9 mouse cellular contexts compared by ENCODE assay signal in genomic region chr3:88494836-88495628, GRCm38 (mm10). TPM values are rescaled to one million over a fixed set of nuclear protein-coding genes. Genes with fewer than 3 reads are reported as not detected.
DNase-seq lines count a peak whose midpoint lies in the region; ATAC-seq and TF ChIP-seq lines count a peak whose summit lies in the region.
"Had no signal": no experiment of that assay in that cellular context is flagged by ENCODE, and none has a peak within 500 bp of the region (broad histone marks: within the 10 kb centered on the region; RNA-seq: fewer than 3 reads in every experiment).

No protein-coding gene starts in this region.

- ATAC-seq in frontal cortex, adult (ENCODE audit: low TSS enrichment): 0 out of 2 replicates have a peak, but pooled peaks have one; percentile 11
- peak; percentile 37 for ATAC-seq in heart, postnatal 0 days (ENCODE audit: insufficient read depth, low read depth)

- H3K9ac ChIP-seq in heart, postnatal 0 days (replicated peaks; ENCODE audit: low read depth, low read length): peak overlapping the region; percentile 18; the same call in 1 of the 2 replicates

- peak overlapping the region; percentile 9; the same call in 1 of the 2 replicates for H3K4me2 ChIP-seq in heart, postnatal 0 days (ENCODE audit: low read depth, low read length)

- no peak for TF ChIP-seq EP300 in heart, postnatal 0 days (IDR thresholded peaks at IDR 0.05; ENCODE audit: low read depth)

- no peak overlapping the region for H3K4me3 ChIP-seq in cortical plate, adult 2 months (ENCODE audit: insufficient read depth, low read length)
- H3K4me3 ChIP-seq in heart, postnatal 0 days (ENCODE audit: low read depth, low read length): no peak overlapping the region
- no peak overlapping the region for H3K4me3 ChIP-seq in small intestine, adult 2 months (ENCODE audit: low read depth, low read length)

- DNase-seq in frontal cortex, adult 2 months (ENCODE audit: extremely low spot score in 1 of 2, low spot score in 1 of 2): no peak
- peak; percentile 36 for DNase-seq in CD4-positive helper T cell, adult 2 months (ENCODE audit: low read depth, low spot score)
- DNase-seq in heart, postnatal 0 days (ENCODE audit: low spot score): peak; percentile 82
- DNase-seq in liver: peak; percentile 69
- no peak for DNase-seq in thymus, postnatal 10 days (ENCODE audit: low spot score in 2 of 2)

- no peak for TF ChIP-seq CTCF in cortical plate, adult 2 months (IDR thresholded peaks at IDR 0.05; ENCODE audit: extremely low read depth, insufficient read depth, low read length)
- TF ChIP-seq CTCF in heart, postnatal 0 days (IDR thresholded peaks at IDR 0.05; ENCODE audit: low read depth): no peak
- TF ChIP-seq CTCF in small intestine, adult 2 months (IDR thresholded peaks at IDR 0.05; ENCODE audit: extremely low read depth, insufficient read length, insufficient replicate concordance, low read depth, low read length): no peak

- no peaks in the 10 kb centered on the region for H3K27me3 ChIP-seq in heart, postnatal 0 days (ENCODE audit: control insufficient read depth, insufficient read depth, low read length)
- no peaks in the 10 kb centered on the region for H3K27me3 ChIP-seq in small intestine, adult 2 months (ENCODE audit: control insufficient read depth, insufficient read depth, low read length)

- WGBS in heart, postnatal 0 days: 15% methylated on average over 9 of the region's 9 CpGs
- 20% methylated on average over 9 of the region's 9 CpGs for WGBS in small intestine, adult 2 months

- H3K9me3 ChIP-seq in heart, postnatal 0 days (replicated peaks; ENCODE audit: control insufficient read depth, low read length): no peaks in the 10 kb centered on the region

- 0 out of 2 replicates have a peak overlapping the region, but pooled peaks have one; percentile 7 for H3K27ac ChIP-seq in cortical plate, adult 2 months (ENCODE audit: insufficient read depth, low read length)
- H3K27ac ChIP-seq in heart, postnatal 0 days (ENCODE audit: low read depth): peak overlapping the region; percentile 94
- peak overlapping the region; percentile 82 for H3K27ac ChIP-seq in small intestine, adult 2 months (ENCODE audit: insufficient read depth, low read depth, low read length)

- peaks cover 7% of the 10 kb centered on the region for H3K36me3 ChIP-seq in heart, postnatal 0 days (replicated peaks; ENCODE audit: control insufficient read depth, insufficient read depth, low read length)
- H3K36me3 ChIP-seq in small intestine, adult 2 months (ENCODE audit: control insufficient read depth, insufficient read depth, low read length): peaks cover 6% of the 10 kb centered on the region; the same call in 1 of the 2 replicates

- H3K4me1 ChIP-seq in cortical plate, adult 2 months (ENCODE audit: control insufficient read depth, insufficient read depth, low read length): peaks cover 18% of the 10 kb centered on the region
- H3K4me1 ChIP-seq in heart, postnatal 0 days (ENCODE audit: control insufficient read depth, insufficient read depth): peaks cover 50% of the 10 kb centered on the region
- peaks cover 62% of the 10 kb centered on the region for H3K4me1 ChIP-seq in small intestine, adult 2 months (ENCODE audit: control insufficient read depth, insufficient read depth, insufficient read length, low read length)

- no peak for TF ChIP-seq POLR2A in cortical plate, adult 2 months (IDR thresholded peaks at IDR 0.05; ENCODE audit: extremely low read depth, insufficient read depth, low read length)
- no peak for TF ChIP-seq POLR2A in small intestine, adult 2 months (IDR thresholded peaks at IDR 0.05; ENCODE audit: low read depth, low read length)

RNA-seq across cellular contexts. Expression of gene Lmna, which starts 14.7 kb away (rescaled TPM):
- polyA plus RNA-seq in frontal cortex, adult 2 months (2012; rRNA removed): 52.5 and 53.9 TPM in 2 replicates
- polyA plus RNA-seq in cortical plate, adult 2 months (2012; rRNA removed): 64.7 and 70.6 TPM in 2 replicates
- 156 and 210 TPM in 2 replicates for total RNA-seq in heart, postnatal 0 days (2014; rRNA removed; ENCODE audit: low replicate concordance)
- polyA plus RNA-seq in heart, postnatal 0 days (2015; fragmentation: Nextera tagmentation; extraction: Ambion mirVana): 109 and 122 TPM in 2 replicates
- polyA plus RNA-seq in small intestine, adult 2 months (2012; rRNA removed): 209 and 353 TPM in 2 replicates

RNA-seq across cellular contexts. Expression of gene Sema4a, which starts 34.0 kb away (rescaled TPM):
- 66.2 and 70.8 TPM in 2 replicates for polyA plus RNA-seq in frontal cortex, adult 2 months (2012; rRNA removed)
- polyA plus RNA-seq in cortical plate, adult 2 months (2012; rRNA removed): 68.9 and 71.6 TPM in 2 replicates
- 2.0 and 2.1 TPM in 2 replicates for total RNA-seq in heart, postnatal 0 days (2014; rRNA removed; ENCODE audit: low replicate concordance)
- 0.93 and 1.0 TPM in 2 replicates for polyA plus RNA-seq in heart, postnatal 0 days (2015; fragmentation: Nextera tagmentation; extraction: Ambion mirVana)
- 137 and 321 TPM in 2 replicates for polyA plus RNA-seq in small intestine, adult 2 months (2012; rRNA removed)

RNA-seq across cellular contexts. Expression of gene Mex3a, which starts 37.2 kb away (rescaled TPM):
- polyA plus RNA-seq in frontal cortex, adult 2 months (2012; rRNA removed): 4.5 and 4.7 TPM in 2 replicates
- 1.5 TPM in 2 replicates for polyA plus RNA-seq in cortical plate, adult 2 months (2012; rRNA removed)
- total RNA-seq in heart, postnatal 0 days (2014; rRNA removed; ENCODE audit: low replicate concordance): 6.0 and 9.7 TPM in 2 replicates
- polyA plus RNA-seq in heart, postnatal 0 days (2015; fragmentation: Nextera tagmentation; extraction: Ambion mirVana): 2.6 and 2.7 TPM in 2 replicates
- 0.41 and 0.60 TPM in 2 replicates for polyA plus RNA-seq in small intestine, adult 2 months (2012; rRNA removed)

RNA-seq across cellular contexts. Expression of gene Rab25, which starts 53.1 kb away (rescaled TPM):
- polyA plus RNA-seq in frontal cortex, adult 2 months (2012; rRNA removed): 0.40 and 0.67 TPM in 2 replicates
- polyA plus RNA-seq in cortical plate, adult 2 months (2012; rRNA removed): 0.13 and 0.36 TPM in 2 replicates
- 0.39 and 2.5 TPM in 2 replicates for total RNA-seq in heart, postnatal 0 days (2014; rRNA removed; ENCODE audit: low replicate concordance)
- polyA plus RNA-seq in heart, postnatal 0 days (2015; fragmentation: Nextera tagmentation; extraction: Ambion mirVana): 0.16 TPM in 1 of 2 replicates, not detected in the other
- 132 and 184 TPM in 2 replicates for polyA plus RNA-seq in small intestine, adult 2 months (2012; rRNA removed)
- total RNA-seq: left cerebral cortex, postnatal 10 days had no signal

RNA-seq across cellular contexts. Expression of gene Lamtor2, which starts 57.8 kb away (rescaled TPM):
- polyA plus RNA-seq in frontal cortex, adult 2 months (2012; rRNA removed): 110 and 131 TPM in 2 replicates
- polyA plus RNA-seq in cortical plate, adult 2 months (2012; rRNA removed): 126 and 133 TPM in 2 replicates
- 3.6 and 34.6 TPM in 2 replicates for total RNA-seq in heart, postnatal 0 days (2014; rRNA removed; ENCODE audit: low replicate concordance)
- 131 and 136 TPM in 2 replicates for polyA plus RNA-seq in heart, postnatal 0 days (2015; fragmentation: Nextera tagmentation; extraction: Ambion mirVana)
- 99.8 and 167 TPM in 2 replicates for polyA plus RNA-seq in small intestine, adult 2 months (2012; rRNA removed)

Comparison
In these comparisons a context has a peak if more than half of its experiments do, and no peak if none do; other contexts are left out.
1. DNase-seq: peak in CD4-positive helper T cell, adult 2 months (single experiment), heart, postnatal 0 days (single experiment) and liver (single experiment); none in frontal cortex, adult 2 months (0 of 2) and thymus, postnatal 10 days (0 of 2).
2. H3K27ac ChIP-seq: peak in every context shown above with its lines; median percentile 94 in heart, postnatal 0 days; 82 in small intestine, adult 2 months; 7 in cortical plate, adult 2 months.
3. RNA of gene Sema4a, which starts 34.0 kb away (polyA plus RNA-seq): 137 to 321 TPM in small intestine, adult 2 months, 68.9 to 71.6 TPM in cortical plate, adult 2 months and 66.2 to 70.8 TPM in frontal cortex, adult 2 months; 0.93 to 1.0 TPM in heart, postnatal 0 days; every median in the first group is over 10 times any median in the second.